Mouse (Mus musculus): ENCODE results near the gene Lrrc36.

- no peak for TF ChIP-seq POLR2A (IDR thresholded peaks at IDR 0.05; ENCODE audit: low read depth, low read length)
- TF ChIP-seq CTCF (IDR thresholded peaks at IDR 0.05; ENCODE audit: borderline replicate concordance, insufficient read depth, low read length) = no peak
These were observed 54.1 kb downstream of the Lrrc36 start for GRCm38 (mm10) chr8:105467396-105467985.
